Mouse (Mus musculus): ENCODE measurements around the gene Gm43552.

DNA sequence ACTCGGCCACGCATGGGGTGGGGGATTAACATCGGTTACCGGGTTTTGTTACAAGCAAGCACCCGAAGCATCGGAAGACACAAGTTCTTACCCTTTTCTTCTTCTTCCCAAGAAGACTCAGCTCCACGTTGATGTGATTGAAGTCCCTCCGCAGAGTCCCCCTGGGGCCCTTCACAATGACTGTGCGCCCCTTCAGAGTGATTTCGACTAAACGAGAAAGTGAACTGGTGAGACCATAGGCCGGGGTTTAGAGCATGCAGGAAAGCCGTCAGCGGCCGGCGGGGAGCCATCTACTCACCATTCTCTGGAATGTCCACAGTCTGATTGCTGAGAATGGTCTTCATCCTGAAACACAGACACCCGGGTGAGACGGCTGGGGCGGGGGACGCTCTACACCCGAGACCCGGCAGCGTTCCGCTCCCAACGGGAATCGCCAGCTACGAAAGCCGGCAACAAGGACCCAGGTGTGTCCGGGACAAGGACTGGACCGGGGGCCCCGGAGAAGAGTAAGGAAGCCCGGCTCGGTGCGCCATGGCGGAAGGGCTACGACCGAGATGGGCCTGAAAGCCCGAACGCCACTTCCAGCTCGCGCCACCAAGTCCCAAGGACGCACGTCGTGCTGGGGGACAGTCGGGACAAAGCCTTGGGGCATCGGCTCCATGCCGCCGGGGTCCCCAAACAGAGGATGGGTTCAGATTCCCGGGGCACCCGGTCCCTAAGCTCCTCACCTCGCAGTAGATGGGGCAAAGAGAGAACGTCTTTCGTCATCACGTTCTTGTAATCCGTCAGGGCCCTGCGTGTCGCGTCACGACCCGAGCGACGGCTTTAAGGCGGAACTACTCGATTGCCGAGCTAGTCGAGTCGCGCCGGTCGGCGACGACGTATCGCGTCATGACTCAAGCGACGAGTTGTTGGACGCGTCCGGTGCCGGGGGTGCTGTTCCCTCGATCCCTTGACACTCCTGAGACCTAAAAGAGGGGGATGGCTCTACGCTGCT, 101.7 kb downstream of the Gm43552 start, which contains the start of the genes Rpl9 and Lias:
- no peak for TF ChIP-seq GATA1 (IDR thresholded peaks at IDR 0.05; ENCODE audit: low read length)
- no peak for TF ChIP-seq TAL1 (IDR thresholded peaks at IDR 0.05; ENCODE audit: low read length)
